Mouse (Mus musculus) urinary bladder, adult 2 months (tissue): ENCODE measurements around the gene Cux1. TPM values are rescaled to one million over a fixed set of nuclear protein-coding genes. Genes with fewer than 3 reads are reported as not detected.
A peak's percentile ranks its signal among the peaks of the same experiment; 100 is the strongest.

Experiments
- DNase-seq: peaks from one replicate; pipeline ENCODE4 v3.0.0; 2022; ENCODE audit warnings: low spot score
- polyA plus RNA-seq: library from polyadenylated mRNA; depleted of rRNA; stranded (reverse); fragments of >200 nt; gene quantifications from 2 replicates; pipeline ENCODE4 v1.2.3, GENCODE M21; 2012; rRNA removed

Cux1 gene
- polyA plus RNA-seq, 1 experiment = 36.8 TPM

DNA sequence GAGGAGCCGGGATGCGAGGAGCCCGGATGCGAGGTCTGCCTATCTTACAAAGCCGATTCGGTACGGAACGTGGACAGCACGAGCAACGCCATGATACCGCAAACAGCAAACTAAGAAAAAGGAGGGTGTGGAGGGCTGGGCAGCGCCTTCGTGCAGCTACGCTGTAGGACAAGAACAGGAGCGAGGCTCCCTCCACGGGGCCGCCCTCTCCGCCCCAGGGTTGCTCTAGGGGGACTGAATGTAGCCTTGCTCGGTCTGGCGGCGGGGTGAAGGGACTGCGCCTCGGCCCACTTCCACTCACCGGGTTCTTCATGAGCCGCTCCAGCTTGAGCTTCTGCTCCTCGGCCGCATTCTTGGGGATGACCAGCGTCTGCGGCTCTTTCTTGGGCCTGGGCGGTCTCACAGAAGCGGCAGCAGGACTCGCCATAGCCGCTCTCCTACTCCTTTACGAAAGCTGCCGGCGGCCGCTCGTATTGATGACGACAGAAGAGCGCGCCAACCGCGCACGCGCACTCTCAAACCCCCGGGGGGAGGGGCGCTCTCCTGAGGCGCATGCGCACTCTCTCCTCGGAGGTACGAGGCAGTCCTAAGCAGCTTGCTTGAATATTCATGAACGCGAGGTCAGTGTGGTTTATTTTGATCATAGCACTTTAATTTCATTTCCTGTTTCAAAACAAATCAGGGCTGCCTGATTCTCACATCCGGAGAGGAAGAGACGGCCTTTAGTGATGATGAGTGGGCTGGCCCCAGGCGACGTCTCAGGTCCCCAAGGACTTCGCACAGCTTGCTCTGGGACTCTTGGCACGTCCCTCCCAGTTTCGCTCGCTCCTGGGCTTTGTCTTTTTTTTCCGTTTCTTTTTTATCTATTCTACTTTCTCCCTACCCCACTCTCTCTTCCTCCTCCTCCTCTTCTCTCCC, 368.6 kb downstream of the Cux1 start, which contains the start of gene Prkrip1:
TSS of gene Prkrip1 (minus strand) at position 490 of the 918 bp plus-strand sequence.
- peak; percentile 81 for DNase-seq

Other genes with a start within 250 kb of the Cux1 start
- not detected in 2 replicates for gene Myl10, start 125.7 kb upstream of the Cux1 start, polyA plus RNA-seq